Mouse (Mus musculus) heart, postnatal 0 days (tissue): ENCODE measurements around the gene Cacng4. TPM values are rescaled to one million over a fixed set of nuclear protein-coding genes. Genes with fewer than 3 reads are reported as not detected.

ENCODE experiments used
- ATAC-seq: fragments of 200-750 bp; cut with Nextera tagmentation; 2 replicates; pipeline ENCODE4 v1.8.0; 2017; ENCODE audit warnings: low read depth, moderate number of reproducible peaks, moderate library complexity; ENCODE audit not compliant: insufficient read depth
- DNase-seq: peaks from one replicate; pipeline ENCODE4 v3.0.0-alpha.2; 2016; ENCODE audit warnings: low spot score
- H3K27ac ChIP-seq: fragments of 300-500 bp; sonication (generic); 2 replicates; pipeline ENCODE4 v1.5.1; 2014; ENCODE audit warnings: low read depth, mild to moderate bottlenecking
- H3K27me3 ChIP-seq: fragments of 300-500 bp; sonication (generic); 2 replicates; pipeline ENCODE4 v1.6.1; 2014; ENCODE audit warnings: low read length, mixed read lengths; ENCODE audit not compliant: control insufficient read depth, insufficient read depth
- H3K36me3 ChIP-seq: fragments of 300-500 bp; sonication (generic); replicated peaks from 2 replicates; pipeline ENCODE4 v1.6.1; 2014; ENCODE audit warnings: low read length, mixed read lengths; ENCODE audit not compliant: control insufficient read depth, insufficient read depth
- H3K4me1 ChIP-seq: fragments of 300-500 bp; sonication (generic); 2 replicates; pipeline ENCODE4 v1.6.1; 2014; ENCODE audit warnings: antibody characterized with exemption; ENCODE audit not compliant: control insufficient read depth, insufficient read depth
- H3K4me2 ChIP-seq: fragments of 300-500 bp; sonication (generic); 2 replicates; pipeline ENCODE4 v1.6.1; 2014; ENCODE audit warnings: low read depth, mild to moderate bottlenecking, low read length, moderate library complexity
- H3K4me3 ChIP-seq: fragments of 300-500 bp; sonication (generic); 2 replicates; pipeline ENCODE4 v1.5.1; 2014; ENCODE audit warnings: low read depth, low read length
- H3K9ac ChIP-seq: fragments of 300-500 bp; sonication (generic); replicated peaks from 2 replicates; pipeline ENCODE4 v1.6.1; 2014; ENCODE audit warnings: low read depth, low read length, mixed read lengths
- H3K9me3 ChIP-seq: fragments of 300-500 bp; sonication (generic); replicated peaks from 2 replicates; pipeline ENCODE4 v1.6.1; 2016; ENCODE audit warnings: low read length; ENCODE audit not compliant: control insufficient read depth
- CTCF ChIP-seq: IDR thresholded peaks from 2 replicates; pipeline ENCODE4 v1.5.1; 2016; ENCODE audit warnings: antibody characterized with exemption, control low read depth, low read depth
- EP300 ChIP-seq: IDR thresholded peaks from 2 replicates; pipeline ENCODE4 v1.6.1; 2016; ENCODE audit warnings: antibody characterized with exemption, low read depth
- WGBS: fragments of 180-500 bp; shearing (Covaris S2); extraction: QIAGEN DNeasy Blood & Tissue Kit; methylation state at CpG from one replicate; pipeline ENCODE4 v1.1.7; 2014; 5-methylcytosine and 5-hydroxymethylcytosine counted together
- polyA plus RNA-seq: library from polyadenylated mRNA; unstranded; fragments of >200 nt; fragmentation: Nextera tagmentation; extraction: Ambion mirVana; gene quantifications from 2 replicates; pipeline ENCODE4 v1.2.1, GENCODE M21; 2015
- total RNA-seq: library from RNA; depleted of rRNA; stranded (reverse); fragments of >200 nt; gene quantifications from 2 replicates; pipeline ENCODE4 v1.2.3, GENCODE M21; 2014; ENCODE audit warnings: low replicate concordance

Gene Cacng4
- total and polyA plus RNA-seq, 2 experiments from 2014 or later = 0.04 TPM; not detected in 1

GRCm38 (mm10) chr11:107714368-107714767 is 80.0 kb downstream of the Cacng4 start:
- ATAC-seq = no peak
- no peak for DNase-seq
- TF ChIP-seq EP300 (no peak), CTCF (no peak)
- Histone ChIP-seq H3K4me3 (no peak overlapping the region), H3K36me3 (no peaks in the 10 kb centered on the region), H3K9me3 (no peaks in the 10 kb centered on the region), H3K27ac (no peak overlapping the region), H3K27me3 (no peaks in the 10 kb centered on the region), H3K9ac (no peak overlapping the region), H3K4me2 (no peak overlapping the region), H3K4me1 (no peaks in the 10 kb centered on the region)
- 73% methylated on average over 7 of the region's 7 CpGs for WGBS

GRCm38 (mm10) chr11:107710379-107710778 is 84.0 kb downstream of the Cacng4 start:
- TF ChIP-seq EP300 = no peak
- no peak for TF ChIP-seq CTCF
- no peak for DNase-seq
- Histone ChIP-seq H3K36me3 (no peaks in the 10 kb centered on the region), H3K27me3 (no peaks in the 10 kb centered on the region), H3K4me2 (no peak overlapping the region), H3K27ac (no peak overlapping the region), H3K9me3 (no peaks in the 10 kb centered on the region), H3K4me1 (no peaks in the 10 kb centered on the region), H3K9ac (no peak overlapping the region), H3K4me3 (no peak overlapping the region)
- no peak for ATAC-seq
- WGBS = 47% methylated on average over 3 of the region's 3 CpGs

GRCm38 (mm10) chr11:107707897-107708610 is 86.3 kb downstream of the Cacng4 start:
- TF ChIP-seq EP300 (no peak), CTCF (no peak)
- Histone ChIP-seq H3K4me3 (no peak overlapping the region), H3K4me1 (no peaks in the 10 kb centered on the region), H3K36me3 (no peaks in the 10 kb centered on the region), H3K27ac (no peak overlapping the region), H3K27me3 (no peaks in the 10 kb centered on the region), H3K4me2 (no peak overlapping the region), H3K9ac (no peak overlapping the region), H3K9me3 (no peaks in the 10 kb centered on the region)
- 78% methylated on average over 20 of the region's 20 CpGs for WGBS
- DNase-seq (no peak), ATAC-seq (no peak)

GRCm38 (mm10) chr11:107705476-107706074 is 88.8 kb downstream of the Cacng4 start:
- no peak for DNase-seq
- H3K9me3 ChIP-seq = no peaks in the 10 kb centered on the region
- H3K9ac ChIP-seq = no peak overlapping the region
- H3K4me2 ChIP-seq = no peak overlapping the region
- 66% methylated on average over 11 of the region's 11 CpGs for WGBS
- no peaks in the 10 kb centered on the region for H3K4me1 ChIP-seq
- TF ChIP-seq EP300 (no peak), CTCF (no peak)
- no peak overlapping the region for H3K4me3 ChIP-seq
- H3K27ac ChIP-seq = no peak overlapping the region
- no peaks in the 10 kb centered on the region for H3K36me3 ChIP-seq
- ATAC-seq = no peak
- H3K27me3 ChIP-seq = no peaks in the 10 kb centered on the region

- no peak for TF ChIP-seq CTCF
- TF ChIP-seq EP300 = no peak
These were observed 89.3 kb downstream of the Cacng4 start for GRCm38 (mm10) chr11:107705060-107705459.

More at GRCm38 (mm10) chr11:107705060-107705459, 89.3 kb downstream of the Cacng4 start:
- H3K36me3 ChIP-seq = no peaks in the 10 kb centered on the region
- H3K9me3 ChIP-seq = no peaks in the 10 kb centered on the region
- H3K27ac ChIP-seq = no peak overlapping the region
- no peak for DNase-seq
- H3K4me2 ChIP-seq = no peak overlapping the region
- WGBS = 86% methylated on average over 6 of the region's 6 CpGs
- H3K27me3 ChIP-seq = no peaks in the 10 kb centered on the region
- H3K4me3 ChIP-seq = no peak overlapping the region
- H3K4me1 ChIP-seq = no peaks in the 10 kb centered on the region
- no peak for ATAC-seq
- no peak overlapping the region for H3K9ac ChIP-seq
